Mouse (Mus musculus) layer of hippocampus, adult 2 months (tissue): ENCODE measurements around the gene Kif12. TPM values are rescaled to one million over a fixed set of nuclear protein-coding genes. Genes with fewer than 3 reads are reported as not detected.

ENCODE experiments used
- DNase-seq, 2 experiments: peaks; one replicate each; pipeline ENCODE4 v3.0.0; 2022; ENCODE audit warnings: low spot score in 2 of 2
- H3K27ac ChIP-seq: fragments of 200-600 bp; 2 replicates; pipeline ENCODE4 v1.8.1; 2022
- H3K4me3 ChIP-seq: fragments of 200-600 bp; 2 replicates; pipeline ENCODE4 v1.8.1; 2022; ENCODE audit warnings: mild to moderate bottlenecking
- CTCF ChIP-seq: fragments of 200-600 bp; conservative IDR thresholded peaks from 2 replicates; pipeline ENCODE4 v1.8.1; 2022; ENCODE audit warnings: antibody characterized with exemption, mild to moderate bottlenecking, moderate library complexity
- total RNA-seq, 2 experiments: library from RNA; stranded (reverse); gene quantifications; 2 replicates each; pipeline ENCODE4 v1.2.3; 2021

Gene Kif12
- total RNA-seq, 2 experiments from 2014 or later = not detected

GRCm38 (mm10) chr4:63154028-63154427 lies 17.9 kb downstream of the Kif12 start:
- no peak for TF ChIP-seq CTCF
- no peak overlapping the region for H3K4me3 ChIP-seq
- H3K27ac ChIP-seq = no peak overlapping the region
- DNase-seq = no peak

- no peak for TF ChIP-seq CTCF
- Histone ChIP-seq H3K27ac (no peak overlapping the region), H3K4me3 (no peak overlapping the region)
- DNase-seq = peak in 1 of 2 experiments; percentile 13
These were observed 20.8 kb downstream of the Kif12 start for GRCm38 (mm10) chr4:63151127-63151526.

- H3K27ac ChIP-seq = no peak overlapping the region
- peak; percentile 35 for TF ChIP-seq CTCF
- no peak for DNase-seq
- no peak overlapping the region for H3K4me3 ChIP-seq
These were observed 24.7 kb downstream of the Kif12 start for GRCm38 (mm10) chr4:63147268-63147667.

GRCm38 (mm10) chr4:63129891-63130624 lies 41.9 kb downstream of the Kif12 start:
- no peak for DNase-seq
- TF ChIP-seq CTCF = no peak
- Histone ChIP-seq H3K27ac (no peak overlapping the region), H3K4me3 (no peak overlapping the region)

- H3K4me3 ChIP-seq = no peak overlapping the region
- peak in 1 of 2 experiments; percentile 3 for DNase-seq
- H3K27ac ChIP-seq = no peak overlapping the region
- no peak for TF ChIP-seq CTCF
These were observed 47.0 kb downstream of the Kif12 start for GRCm38 (mm10) chr4:63124861-63125466.

- Histone ChIP-seq H3K4me3 (no peak overlapping the region), H3K27ac (no peak overlapping the region)
- peak; percentile 71 to 84 for DNase-seq
- TF ChIP-seq CTCF = peak; percentile 99
These were observed 53.1 kb downstream of the Kif12 start for GRCm38 (mm10) chr4:63118639-63119437.

Other genes with a start within 250 kb of the Kif12 start
- gene Zfp618, start 206.6 kb downstream of the Kif12 start, total RNA-seq = 1 to 10 TPM; 3.6 to 6.1 TPM
- gene Ambp, start 17.3 kb downstream of the Kif12 start, total RNA-seq = not detected
- gene Col27a1, start 41.9 kb upstream of the Kif12 start, total RNA-seq = 1 to 10 TPM; 4.1 to 5.1 TPM
- gene Orm1, start 172.4 kb upstream of the Kif12 start, total RNA-seq = not detected
- not detected for gene Orm3, start 184.0 kb upstream of the Kif12 start, total RNA-seq
- not detected for gene Orm2, start 190.3 kb upstream of the Kif12 start, total RNA-seq
- gene Akna, start 231.2 kb upstream of the Kif12 start, total RNA-seq = 1 to 10 TPM; 3.5 to 3.8 TPM